Mouse (Mus musculus) forebrain, postnatal 0 days (tissue): ENCODE results near the gene Cct5. TPM values are rescaled to one million over a fixed set of nuclear protein-coding genes. Genes with fewer than 3 reads are reported as not detected.

Experiments
- ATAC-seq: fragments of 200-750 bp; cut with Nextera tagmentation; 2 replicates; pipeline ENCODE4 v1.8.0; 2017; ENCODE audit warnings: mild to moderate bottlenecking, moderate library complexity
- DNase-seq: peaks from one replicate; pipeline ENCODE4 v3.0.0-alpha.2; 2015
- H3K27ac ChIP-seq: fragments of 300-500 bp; sonication (generic); 2 replicates; pipeline ENCODE4 v1.5.1; 2014; ENCODE audit warnings: low read depth, mild to moderate bottlenecking, antibody characterized with exemption, low read length, moderate library complexity, mixed read lengths
- H3K27me3 ChIP-seq: fragments of 300-500 bp; sonication (generic); 2 replicates; pipeline ENCODE4 v1.6.1; 2014; ENCODE audit warnings: mild to moderate bottlenecking, low read length, mixed read lengths; ENCODE audit not compliant: insufficient read depth
- H3K36me3 ChIP-seq: fragments of 300-500 bp; sonication (generic); 2 replicates; pipeline ENCODE4 v1.6.1; 2014; ENCODE audit warnings: mild to moderate bottlenecking, moderate library complexity; ENCODE audit not compliant: insufficient read depth
- H3K4me1 ChIP-seq: fragments of 300-500 bp; sonication (generic); 2 replicates; pipeline ENCODE4 v1.6.1; 2014; ENCODE audit warnings: antibody characterized with exemption; ENCODE audit not compliant: insufficient read depth
- H3K4me2 ChIP-seq: fragments of 300-500 bp; sonication (generic); 2 replicates; pipeline ENCODE4 v1.6.1; 2014; ENCODE audit warnings: low read depth, mild to moderate bottlenecking, moderate library complexity
- H3K4me3 ChIP-seq: fragments of 300-500 bp; sonication (generic); 2 replicates; pipeline ENCODE4 v1.5.1; 2014; ENCODE audit warnings: low read depth, low read length, mixed read lengths
- H3K9ac ChIP-seq: fragments of 300-500 bp; sonication (generic); 2 replicates; pipeline ENCODE4 v1.6.1; 2014; ENCODE audit warnings: mild to moderate bottlenecking
- H3K9me3 ChIP-seq: fragments of 300-500 bp; sonication (generic); 2 replicates; pipeline ENCODE4 v1.6.1; 2016; ENCODE audit warnings: low read length
- CTCF ChIP-seq: sonication (generic); IDR thresholded peaks from 2 replicates; pipeline ENCODE4 v1.5.1; 2016; ENCODE audit warnings: antibody characterized with exemption, control low read depth, low read depth
- WGBS: fragments of 180-500 bp; shearing (Covaris S2); extraction: QIAGEN DNeasy Blood & Tissue Kit; methylation state at CpG from one replicate; pipeline ENCODE4 v1.1.7; 2014; 5-methylcytosine and 5-hydroxymethylcytosine counted together
- polyA plus RNA-seq: library from polyadenylated mRNA; unstranded; fragments of >200 nt; fragmentation: Nextera tagmentation; extraction: Ambion mirVana; gene quantifications from 2 replicates; pipeline ENCODE4 v1.2.1, GENCODE M21; 2015
- total RNA-seq: library from RNA; depleted of rRNA; stranded (reverse); fragments of >200 nt; gene quantifications from 2 replicates; pipeline ENCODE4 v1.2.3, GENCODE M21; 2014

Cct5 gene
- total and polyA plus RNA-seq, 2 experiments from 2014 or later = 409 to 473 TPM

DNA sequence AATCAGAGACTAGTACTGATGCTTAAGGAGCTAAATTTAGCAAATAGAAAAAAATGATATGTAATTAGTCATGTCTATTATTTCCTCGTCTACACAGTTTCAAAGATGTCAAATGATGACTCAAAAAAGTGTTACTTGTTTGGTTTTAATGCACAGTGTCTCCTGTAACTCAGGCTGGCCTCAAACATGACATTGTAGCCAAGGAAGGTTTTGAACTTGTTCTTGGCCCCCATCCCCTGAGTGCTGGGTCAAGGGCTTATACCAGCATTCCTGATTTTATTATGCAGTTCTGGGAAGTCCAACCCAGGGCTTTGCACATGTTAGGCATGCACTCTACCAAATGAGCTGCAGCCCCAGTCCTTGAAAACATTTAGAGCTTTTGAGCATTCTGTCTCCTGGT, 35.8 kb downstream of the Cct5 start:
- no peak overlapping the region for H3K27ac ChIP-seq
- 0 out of 2 replicates have a peak, but pooled peaks have one; percentile 12 for ATAC-seq
- WGBS = 63% methylated on average over 1 of the region's 1 CpGs
- no peaks in the 10 kb centered on the region for H3K9me3 ChIP-seq
- no peak overlapping the region for H3K4me2 ChIP-seq
- DNase-seq = no peak
- no peaks in the 10 kb centered on the region for H3K27me3 ChIP-seq
- no peak overlapping the region for H3K4me3 ChIP-seq
- no peaks in the 10 kb centered on the region for H3K4me1 ChIP-seq
- H3K9ac ChIP-seq = no peak overlapping the region
- no peaks in the 10 kb centered on the region for H3K36me3 ChIP-seq
- no peak for TF ChIP-seq CTCF

DNA sequence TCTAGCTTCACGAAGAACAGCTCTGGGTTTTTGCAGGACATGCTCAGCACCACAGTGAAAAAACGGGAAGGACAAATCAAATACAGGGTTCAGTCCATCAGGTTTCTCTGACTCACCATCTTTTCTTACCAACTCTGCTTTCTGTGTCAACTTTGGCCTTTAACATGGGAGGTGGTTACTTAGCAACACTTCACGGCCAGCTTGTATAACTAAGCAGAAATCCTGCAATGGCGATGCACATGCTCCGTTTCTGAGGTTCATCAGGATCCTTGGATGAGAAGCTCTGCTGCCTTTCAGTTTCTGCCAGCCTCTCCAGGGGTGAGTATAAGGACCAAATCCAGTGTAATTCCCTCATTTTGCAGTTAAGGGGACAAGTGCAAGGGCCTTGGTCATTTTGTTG, 36.4 kb downstream of the Cct5 start, which contains the start of gene Cmbl:
Gene Cmbl (plus strand): TSS at position 206 of the 400 bp plus-strand sequence.
- H3K4me1 ChIP-seq = no peaks in the 10 kb centered on the region
- no peak within 1 kb of the TSS for H3K4me3 ChIP-seq
- WGBS = 71% methylated on average over 5 of the region's 5 CpGs
- no peaks in the 10 kb centered on the region for H3K27me3 ChIP-seq
- ATAC-seq = peak; percentile 40
- H3K27ac ChIP-seq = no peak within 1 kb of the TSS
- H3K4me2 ChIP-seq = no peak within 1 kb of the TSS
- TF ChIP-seq CTCF = no peak
- no peaks in the 10 kb centered on the region for H3K9me3 ChIP-seq
- peak; percentile 20 for DNase-seq
- no peaks in the 10 kb centered on the region for H3K36me3 ChIP-seq
- no peak within 1 kb of the TSS for H3K9ac ChIP-seq

DNA sequence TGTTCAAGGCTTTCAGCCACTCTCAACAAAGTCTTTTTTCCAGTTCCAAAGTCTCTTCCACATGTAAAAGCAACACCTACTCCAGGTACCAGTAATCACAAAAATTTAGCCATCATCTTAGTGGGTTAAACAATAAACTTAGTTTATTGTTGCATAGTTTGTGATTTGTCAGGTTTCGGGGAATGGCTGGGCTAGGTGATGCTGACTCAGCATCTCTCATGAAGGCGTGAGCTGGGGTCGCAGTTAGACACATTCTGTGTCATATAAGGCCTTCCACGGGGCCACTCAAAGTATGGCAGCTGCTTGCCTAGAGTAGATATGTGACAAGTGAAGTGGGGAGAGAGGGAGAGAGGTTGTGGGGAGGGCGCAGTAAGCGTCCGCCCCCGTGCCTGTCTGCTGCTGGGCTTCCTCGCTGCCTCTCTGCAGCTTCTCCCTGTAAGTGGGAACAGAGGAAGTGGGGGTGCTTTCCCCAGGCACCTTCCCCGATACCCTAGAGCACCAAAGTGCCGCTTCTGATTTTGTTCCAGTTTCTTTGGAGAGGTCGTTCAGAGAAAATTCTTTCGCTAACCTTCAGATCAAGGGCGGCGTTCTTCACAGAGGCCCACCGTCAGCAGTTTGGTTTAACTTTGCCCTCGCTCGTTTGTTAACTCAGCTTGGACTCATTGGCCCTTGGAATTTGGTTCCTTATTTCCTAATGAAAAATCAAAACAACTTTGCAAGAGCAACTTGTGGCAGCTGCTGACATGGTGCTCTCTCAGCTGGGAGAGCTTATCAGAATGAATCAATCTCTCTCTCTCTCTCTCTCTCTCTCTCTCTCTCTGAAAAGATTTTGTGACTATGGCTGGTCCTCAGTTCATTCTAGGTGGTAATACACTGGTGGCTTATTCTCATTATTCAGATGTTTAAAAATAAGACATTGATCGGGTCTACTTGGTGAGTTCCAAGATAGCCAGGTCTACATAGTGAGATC, 37.7 kb downstream of the Cct5 start:
- 70% methylated on average over 19 of the region's 19 CpGs for WGBS
- ATAC-seq = no peak

DNA sequence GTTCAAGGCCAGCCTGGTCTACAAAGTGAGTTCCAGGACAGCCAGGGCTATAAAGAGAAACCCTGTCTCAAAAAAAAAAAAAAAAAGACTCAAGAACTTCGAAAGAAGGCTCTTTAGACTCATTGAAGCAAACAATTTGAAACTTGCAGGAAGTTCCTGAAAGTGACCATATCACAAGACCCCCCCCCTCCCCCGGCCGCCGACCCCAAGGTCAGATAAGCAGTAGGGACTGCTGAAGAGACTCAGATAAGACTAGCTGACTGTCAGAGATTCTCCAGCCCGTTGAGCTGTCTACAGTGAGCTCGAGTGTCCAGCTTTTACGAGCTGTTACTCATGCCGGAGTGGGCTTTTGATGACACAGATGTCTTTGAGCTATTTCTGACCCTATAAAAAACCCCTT, 38.8 kb downstream of the Cct5 start:
- no peaks in the 10 kb centered on the region for H3K9me3 ChIP-seq
- no peaks in the 10 kb centered on the region for H3K27me3 ChIP-seq
- no peak for DNase-seq
- no peaks in the 10 kb centered on the region for H3K36me3 ChIP-seq
- no peak overlapping the region for H3K27ac ChIP-seq
- ATAC-seq = no peak
- no peak for TF ChIP-seq CTCF
- H3K4me1 ChIP-seq = no peaks in the 10 kb centered on the region
- H3K4me2 ChIP-seq = no peak overlapping the region
- 93% methylated on average over 8 of the region's 8 CpGs for WGBS
- no peak overlapping the region for H3K9ac ChIP-seq
- H3K4me3 ChIP-seq = no peak overlapping the region

More for the DNA sequence above, 37.7 kb downstream of the Cct5 start:
- no peaks in the 10 kb centered on the region for H3K4me1 ChIP-seq
- H3K4me3 ChIP-seq = no peak overlapping the region
- no peak overlapping the region for H3K4me2 ChIP-seq
- TF ChIP-seq CTCF = no peak
- no peaks in the 10 kb centered on the region for H3K36me3 ChIP-seq
- no peak overlapping the region for H3K9ac ChIP-seq
- DNase-seq = no peak
- H3K27ac ChIP-seq = no peak overlapping the region
- no peaks in the 10 kb centered on the region for H3K9me3 ChIP-seq
- H3K27me3 ChIP-seq = no peaks in the 10 kb centered on the region

DNA sequence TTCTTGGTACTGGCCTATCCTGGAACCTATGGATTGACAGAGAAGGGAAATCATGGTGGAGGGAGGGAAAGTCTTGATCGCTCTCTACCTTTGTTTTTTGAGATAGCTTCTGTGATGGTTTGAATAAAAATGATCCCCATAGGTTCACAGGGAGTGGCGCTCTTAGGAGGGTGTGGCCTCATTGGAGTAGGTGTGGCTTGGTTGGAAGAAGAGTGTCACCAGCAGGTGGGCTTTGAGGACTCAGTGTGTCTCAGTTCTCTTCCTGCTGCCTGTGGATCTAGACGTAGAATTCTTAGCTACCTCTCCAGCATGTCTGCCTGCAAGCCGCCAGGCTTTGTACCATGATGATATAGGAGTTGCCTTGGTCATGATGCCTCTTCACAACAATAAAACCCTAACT, 39.6 kb downstream of the Cct5 start:
- DNase-seq (no peak), ATAC-seq (no peak)
- no peak for TF ChIP-seq CTCF
- Histone ChIP-seq H3K9ac (no peak overlapping the region), H3K27me3 (no peaks in the 10 kb centered on the region), H3K4me2 (no peak overlapping the region), H3K4me1 (no peaks in the 10 kb centered on the region), H3K9me3 (no peaks in the 10 kb centered on the region), H3K36me3 (no peaks in the 10 kb centered on the region), H3K27ac (no peak overlapping the region), H3K4me3 (no peak overlapping the region)
- 96% methylated on average over 4 of the region's 4 CpGs for WGBS

- Histone ChIP-seq H3K4me3 (no peak overlapping the region), H3K9ac (no peak overlapping the region), H3K36me3 (no peaks in the 10 kb centered on the region), H3K4me1 (no peaks in the 10 kb centered on the region), H3K9me3 (no peaks in the 10 kb centered on the region), H3K4me2 (no peak overlapping the region), H3K27ac (no peak overlapping the region), H3K27me3 (no peaks in the 10 kb centered on the region)
- 79% methylated on average over 6 of the region's 6 CpGs for WGBS
- TF ChIP-seq CTCF = no peak
- DNase-seq (no peak), ATAC-seq (no peak)
These were observed 40.2 kb downstream of the Cct5 start for GRCm38 (mm10) chr15:31561390-31561789.

GRCm38 (mm10) chr15:31554855-31555254, 46.7 kb downstream of the Cct5 start:
- H3K9ac ChIP-seq = no peak overlapping the region
- no peaks in the 10 kb centered on the region for H3K4me1 ChIP-seq
- H3K27me3 ChIP-seq = no peaks in the 10 kb centered on the region
- 92% methylated on average over 2 of the region's 2 CpGs for WGBS
- TF ChIP-seq CTCF = no peak
- no peak overlapping the region for H3K27ac ChIP-seq
- DNase-seq = no peak
- no peak for ATAC-seq
- H3K9me3 ChIP-seq = no peaks in the 10 kb centered on the region
- no peak overlapping the region for H3K4me3 ChIP-seq
- no peaks in the 10 kb centered on the region for H3K36me3 ChIP-seq
- H3K4me2 ChIP-seq = no peak overlapping the region
